Mouse (Mus musculus): ENCODE measurements at regions not wholly inside any gene's neighbourhood (a gene's known extent, or its start where the extent isn't known, plus 50 kb on each side); places are given as distances from the start of the nearest gene placed in this dataset.

- no peak overlapping the region for H3K4me2 ChIP-seq (ENCODE audit: low read length)
- ATAC-seq = peak; percentile 80; the same call in 1 of the 2 replicates
Measured at GRCm38 (mm10) chr14:33824421-33824874, 98.9 kb upstream of the Gdf10 start.

GRCm38 (mm10) chr14:33826003-33826644 is 97.3 kb upstream of the Gdf10 start:
- H3K4me1 ChIP-seq (replicated peaks; ENCODE audit: control insufficient read depth, insufficient read depth, low read length) = 0 out of 2 replicates have a peak, but pooled peaks cover 4% of the 10 kb centered on the region
- no peak overlapping the region for H3K4me3 ChIP-seq (replicated peaks; ENCODE audit: low read length)
- no peak overlapping the region for H3K9ac ChIP-seq (replicated peaks; ENCODE audit: low read depth, low read length)
- ATAC-seq = no peak
- WGBS = 87% methylated on average over 12 of the region's 12 CpGs
- no peaks in the 10 kb centered on the region for H3K27me3 ChIP-seq (replicated peaks; ENCODE audit: control insufficient read depth, insufficient read depth, low read length)
- H3K4me2 ChIP-seq (ENCODE audit: low read length) = no peak overlapping the region
- no peak overlapping the region for H3K27ac ChIP-seq (ENCODE audit: low read length)
- no peaks in the 10 kb centered on the region for H3K36me3 ChIP-seq (ENCODE audit: control insufficient read depth, insufficient read depth)
- no peaks in the 10 kb centered on the region for H3K9me3 ChIP-seq (ENCODE audit: control insufficient read depth, low read length)

More at GRCm38 (mm10) chr14:33824421-33824874, 98.9 kb upstream of the Gdf10 start:
- Histone ChIP-seq H3K4me3 (replicated peaks; ENCODE audit: low read length) (no peak overlapping the region), H3K9me3 (ENCODE audit: control insufficient read depth, low read length) (no peaks in the 10 kb centered on the region), H3K4me1 (replicated peaks; ENCODE audit: control insufficient read depth, insufficient read depth, low read length) (0 out of 2 replicates have a peak, but pooled peaks cover 4% of the 10 kb centered on the region), H3K9ac (replicated peaks; ENCODE audit: low read depth, low read length) (no peak overlapping the region), H3K36me3 (ENCODE audit: control insufficient read depth, insufficient read depth) (no peaks in the 10 kb centered on the region), H3K27ac (ENCODE audit: low read length) (no peak overlapping the region), H3K27me3 (replicated peaks; ENCODE audit: control insufficient read depth, insufficient read depth, low read length) (no peaks in the 10 kb centered on the region)
- WGBS = 33% methylated on average over 11 of the region's 11 CpGs

DNA sequence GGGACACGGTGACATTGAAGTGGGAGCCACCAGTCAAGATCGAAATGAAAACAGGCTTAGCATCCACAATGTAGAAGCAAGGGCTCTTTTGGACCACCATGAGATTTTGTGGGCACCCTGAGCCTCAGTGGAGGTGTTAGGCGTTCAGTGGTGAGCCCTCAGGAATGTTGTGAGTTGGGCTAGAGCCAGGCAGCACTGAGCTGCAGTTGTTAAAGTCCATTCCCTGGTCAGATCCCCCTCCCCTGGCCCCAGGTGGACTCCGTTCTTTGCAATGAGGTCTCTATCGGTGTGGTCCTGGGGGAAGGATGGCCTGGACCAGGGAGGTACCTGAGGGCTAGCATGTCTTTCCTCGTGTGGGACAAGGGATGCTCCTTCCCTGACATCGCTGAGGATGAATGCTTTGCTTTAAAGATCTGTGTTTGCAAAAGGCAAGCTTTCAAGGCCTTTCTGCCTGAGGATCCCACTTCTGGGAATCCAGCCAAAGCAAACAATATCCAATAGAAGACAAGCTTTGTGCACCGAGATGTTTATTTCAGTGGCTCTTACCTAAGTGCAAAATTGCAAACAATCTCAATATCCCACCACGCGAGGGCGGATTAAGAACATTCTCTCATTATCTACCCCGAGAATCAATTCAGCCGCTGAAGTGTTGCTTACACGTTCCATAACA is 90.6 kb upstream of the Gdf10 start:
- WGBS = 45% methylated on average over 14 of the region's 14 CpGs
- H3K36me3 ChIP-seq (ENCODE audit: control insufficient read depth, insufficient read depth) = no peaks in the 10 kb centered on the region
- H3K4me3 ChIP-seq (replicated peaks; ENCODE audit: low read length) = no peak overlapping the region
- no peak for ATAC-seq
- no peak overlapping the region for H3K9ac ChIP-seq (replicated peaks; ENCODE audit: low read depth, low read length)
- H3K9me3 ChIP-seq (ENCODE audit: control insufficient read depth, low read length) = no peaks in the 10 kb centered on the region
- H3K4me1 ChIP-seq (replicated peaks; ENCODE audit: control insufficient read depth, insufficient read depth, low read length) = no peaks in the 10 kb centered on the region
- no peak overlapping the region for H3K4me2 ChIP-seq (ENCODE audit: low read length)
- no peak overlapping the region for H3K27ac ChIP-seq (ENCODE audit: low read length)
- H3K27me3 ChIP-seq (replicated peaks; ENCODE audit: control insufficient read depth, insufficient read depth, low read length) = no peaks in the 10 kb centered on the region

DNA sequence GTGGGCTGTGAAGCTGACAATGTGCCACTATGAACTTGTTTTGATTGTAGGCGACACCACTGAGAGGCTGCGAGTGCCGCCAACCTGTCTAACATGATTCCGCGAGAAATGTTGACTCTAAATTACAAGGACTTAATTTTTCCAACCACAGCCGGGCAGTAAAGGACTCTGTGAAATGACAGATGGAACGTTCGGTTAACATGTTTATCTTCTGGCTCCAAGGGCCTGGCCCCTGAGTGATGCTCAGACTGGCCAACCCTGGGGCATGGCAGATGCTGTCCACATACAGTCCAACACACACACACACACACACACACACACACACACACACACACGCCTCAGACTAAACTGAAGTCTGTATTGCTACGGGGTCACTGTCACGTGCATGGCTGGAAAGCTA is 87.0 kb upstream of the Gdf10 start:
- Histone ChIP-seq H3K27ac (ENCODE audit: low read length) (no peak overlapping the region), H3K9ac (replicated peaks; ENCODE audit: low read depth, low read length) (no peak overlapping the region), H3K36me3 (ENCODE audit: control insufficient read depth, insufficient read depth) (no peaks in the 10 kb centered on the region), H3K4me3 (replicated peaks; ENCODE audit: low read length) (no peak overlapping the region), H3K9me3 (ENCODE audit: control insufficient read depth, low read length) (no peaks in the 10 kb centered on the region), H3K27me3 (replicated peaks; ENCODE audit: control insufficient read depth, insufficient read depth, low read length) (no peaks in the 10 kb centered on the region), H3K4me1 (replicated peaks; ENCODE audit: control insufficient read depth, insufficient read depth, low read length) (no peaks in the 10 kb centered on the region), H3K4me2 (ENCODE audit: low read length) (no peak overlapping the region)
- ATAC-seq = no peak
- WGBS = 95% methylated on average over 11 of the region's 11 CpGs

DNA sequence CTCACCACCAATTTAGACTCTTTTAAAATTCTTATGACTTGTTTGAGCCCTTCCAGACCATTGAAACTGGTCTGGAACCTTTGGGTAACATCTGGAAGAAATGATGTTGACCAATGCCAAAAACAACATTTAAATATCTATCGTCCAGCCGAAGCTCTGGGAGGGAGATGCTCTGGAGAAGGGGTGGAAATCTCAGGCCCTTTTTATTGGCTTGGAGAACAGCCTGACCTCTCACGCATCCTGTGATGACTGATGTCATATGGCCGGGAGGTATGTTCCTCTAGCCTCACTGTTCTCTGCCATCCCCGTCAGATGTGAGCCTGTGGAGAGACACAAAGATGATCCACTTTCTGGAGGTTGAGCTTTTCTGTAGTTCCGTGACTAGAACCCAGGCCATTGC is 81.6 kb upstream of the Gdf10 start:
- H3K4me3 ChIP-seq (replicated peaks; ENCODE audit: low read length) = no peak overlapping the region
- no peak for ATAC-seq
- no peaks in the 10 kb centered on the region for H3K36me3 ChIP-seq (ENCODE audit: control insufficient read depth, insufficient read depth)
- no peak overlapping the region for H3K27ac ChIP-seq (ENCODE audit: low read length)
- WGBS = 89% methylated on average over 6 of the region's 6 CpGs
- no peaks in the 10 kb centered on the region for H3K9me3 ChIP-seq (ENCODE audit: control insufficient read depth, low read length)
- H3K4me1 ChIP-seq (replicated peaks; ENCODE audit: control insufficient read depth, insufficient read depth, low read length) = no peaks in the 10 kb centered on the region
- H3K4me2 ChIP-seq (ENCODE audit: low read length) = no peak overlapping the region
- H3K9ac ChIP-seq (replicated peaks; ENCODE audit: low read depth, low read length) = no peak overlapping the region
- no peaks in the 10 kb centered on the region for H3K27me3 ChIP-seq (replicated peaks; ENCODE audit: control insufficient read depth, insufficient read depth, low read length)

DNA sequence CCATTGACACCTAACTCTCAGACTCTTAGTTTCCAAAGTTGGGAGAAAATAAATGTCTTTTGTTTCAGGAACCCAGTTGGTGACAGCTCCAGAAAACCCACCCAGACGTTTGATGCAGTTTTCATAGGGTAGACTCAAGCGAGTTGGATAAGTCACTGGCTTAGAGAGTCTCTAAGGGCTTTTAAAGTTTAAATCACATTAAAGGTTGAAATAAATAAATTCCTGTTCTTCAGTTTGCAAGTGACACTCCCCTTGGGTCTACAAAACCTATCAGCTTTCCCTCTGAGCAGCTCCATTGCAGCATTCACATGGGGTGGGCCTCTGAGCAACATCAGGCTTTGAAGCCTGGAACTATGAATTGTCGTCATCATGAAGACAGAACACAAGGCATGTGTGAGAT is 69.9 kb upstream of the Gdf10 start:
- H3K4me1 ChIP-seq (replicated peaks; ENCODE audit: control insufficient read depth, insufficient read depth, low read length) = no peaks in the 10 kb centered on the region
- H3K9ac ChIP-seq (replicated peaks; ENCODE audit: low read depth, low read length) = no peak overlapping the region
- no peaks in the 10 kb centered on the region for H3K36me3 ChIP-seq (ENCODE audit: control insufficient read depth, insufficient read depth)
- WGBS = 83% methylated on average over 3 of the region's 3 CpGs
- H3K9me3 ChIP-seq (ENCODE audit: control insufficient read depth, low read length) = no peaks in the 10 kb centered on the region
- no peak for ATAC-seq
- no peak overlapping the region for H3K4me2 ChIP-seq (ENCODE audit: low read length)
- no peaks in the 10 kb centered on the region for H3K27me3 ChIP-seq (replicated peaks; ENCODE audit: control insufficient read depth, insufficient read depth, low read length)
- no peak overlapping the region for H3K27ac ChIP-seq (ENCODE audit: low read length)
- no peak overlapping the region for H3K4me3 ChIP-seq (replicated peaks; ENCODE audit: low read length)

DNA sequence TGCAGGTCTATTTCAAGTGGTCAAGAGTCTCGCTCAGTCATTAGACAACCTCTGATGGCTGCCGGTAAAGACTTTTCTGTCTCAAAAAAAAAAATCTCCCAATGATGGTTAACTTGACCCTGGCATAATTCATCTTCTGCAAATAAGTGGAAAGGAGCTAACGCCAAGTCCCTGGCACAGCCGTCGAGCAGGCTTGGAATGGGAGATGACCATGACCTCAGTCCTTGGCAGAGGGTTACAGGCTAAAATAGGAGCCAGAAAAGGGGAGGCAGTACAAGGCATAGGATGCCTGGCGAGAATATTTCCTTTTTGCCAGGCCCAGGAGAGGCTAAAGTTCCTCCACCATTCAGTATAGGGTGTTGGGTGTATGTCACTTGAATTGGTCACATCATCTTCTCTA is 69.2 kb upstream of the Gdf10 start:
- no peak overlapping the region for H3K27ac ChIP-seq (ENCODE audit: low read length)
- H3K4me1 ChIP-seq (replicated peaks; ENCODE audit: control insufficient read depth, insufficient read depth, low read length) = no peaks in the 10 kb centered on the region
- no peaks in the 10 kb centered on the region for H3K27me3 ChIP-seq (replicated peaks; ENCODE audit: control insufficient read depth, insufficient read depth, low read length)
- 94% methylated on average over 6 of the region's 6 CpGs for WGBS
- H3K9me3 ChIP-seq (ENCODE audit: control insufficient read depth, low read length) = no peaks in the 10 kb centered on the region
- no peak for ATAC-seq
- H3K4me2 ChIP-seq (ENCODE audit: low read length) = no peak overlapping the region
- no peak overlapping the region for H3K9ac ChIP-seq (replicated peaks; ENCODE audit: low read depth, low read length)
- H3K36me3 ChIP-seq (ENCODE audit: control insufficient read depth, insufficient read depth) = no peaks in the 10 kb centered on the region
- H3K4me3 ChIP-seq (replicated peaks; ENCODE audit: low read length) = no peak overlapping the region

DNA sequence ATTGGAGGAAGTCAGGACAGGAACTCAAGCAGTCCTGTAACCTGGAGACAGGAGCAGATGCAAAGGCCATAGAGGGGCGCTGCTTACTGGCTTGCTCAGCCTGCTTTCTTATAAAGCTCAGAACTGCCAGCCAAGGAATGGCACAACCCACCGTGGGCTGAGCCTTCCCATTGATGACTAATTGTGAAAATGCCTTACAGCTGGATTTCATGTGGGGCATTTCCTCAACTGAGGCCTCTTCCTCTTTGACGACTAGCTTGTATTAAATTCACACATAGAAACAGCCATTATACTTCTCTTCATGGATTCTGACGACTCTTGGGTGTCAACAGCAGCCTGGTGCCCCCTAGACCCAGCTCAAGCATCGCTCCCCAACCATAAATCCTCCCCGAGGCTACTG is 66.4 kb upstream of the Gdf10 start:
- ATAC-seq = no peak
- Histone ChIP-seq H3K9ac (replicated peaks; ENCODE audit: low read depth, low read length) (no peak overlapping the region), H3K4me2 (ENCODE audit: low read length) (no peak overlapping the region), H3K4me1 (replicated peaks; ENCODE audit: control insufficient read depth, insufficient read depth, low read length) (no peaks in the 10 kb centered on the region), H3K27ac (ENCODE audit: low read length) (no peak overlapping the region), H3K4me3 (replicated peaks; ENCODE audit: low read length) (no peak overlapping the region), H3K9me3 (ENCODE audit: control insufficient read depth, low read length) (no peaks in the 10 kb centered on the region), H3K27me3 (replicated peaks; ENCODE audit: control insufficient read depth, insufficient read depth, low read length) (no peaks in the 10 kb centered on the region), H3K36me3 (ENCODE audit: control insufficient read depth, insufficient read depth) (no peaks in the 10 kb centered on the region)
- 77% methylated on average over 6 of the region's 6 CpGs for WGBS

DNA sequence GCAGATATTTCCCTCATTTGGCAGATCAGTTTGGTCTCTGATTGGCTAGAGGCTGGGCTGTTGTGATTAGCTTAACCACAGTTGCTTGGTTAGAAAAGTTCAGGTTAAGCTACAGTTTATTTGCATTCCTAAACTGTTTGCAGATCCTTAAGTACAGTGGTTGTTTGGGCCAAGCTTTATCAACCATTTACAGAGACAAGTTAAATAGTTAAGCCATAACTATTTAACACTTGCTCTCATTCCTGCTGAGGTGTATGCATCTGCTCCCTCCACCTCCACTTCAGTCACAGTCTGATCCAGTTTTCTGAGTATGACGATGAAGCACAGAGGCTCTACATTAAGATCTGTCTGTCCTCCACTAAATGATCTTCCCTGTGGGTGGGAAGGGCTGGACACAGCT is 58.6 kb upstream of the Gdf10 start:
- Histone ChIP-seq H3K27me3 (replicated peaks; ENCODE audit: control insufficient read depth, insufficient read depth, low read length) (no peaks in the 10 kb centered on the region), H3K36me3 (ENCODE audit: control insufficient read depth, insufficient read depth) (no peaks in the 10 kb centered on the region), H3K4me2 (ENCODE audit: low read length) (no peak overlapping the region), H3K9me3 (ENCODE audit: control insufficient read depth, low read length) (no peaks in the 10 kb centered on the region), H3K9ac (replicated peaks; ENCODE audit: low read depth, low read length) (no peak overlapping the region), H3K27ac (ENCODE audit: low read length) (no peak overlapping the region), H3K4me1 (replicated peaks; ENCODE audit: control insufficient read depth, insufficient read depth, low read length) (no peaks in the 10 kb centered on the region), H3K4me3 (replicated peaks; ENCODE audit: low read length) (no peak overlapping the region)
- no peak for ATAC-seq
- 88% methylated on average over 1 of the region's 1 CpGs for WGBS

Data from forebrain, embryonic 16.5 days (tissue).